Mouse (Mus musculus) ovary, adult 18-20 months (tissue): ENCODE data around the gene Hnrnpa3.
A peak's percentile ranks its signal among the peaks of the same experiment; 100 is the strongest.
"Not testable (repeated sequence)": the region's sequence is repeated elsewhere in the genome, so short reads cannot be mapped to it uniquely, and the experiment has no call there.

Experiments used
- DNase-seq: peaks from one replicate; pipeline ENCODE4 v3.0.0; 2022; ENCODE audit warnings: low spot score, mixed read lengths

Hnrnpa3 gene

GRCm38 (mm10) chr2:75658727-75659628 lies at the start of gene Hnrnpa3:
Gene Hnrnpa3, plus strand, starts transcription at chr2:75659261.
- peak; percentile 99 for DNase-seq

- no peak for DNase-seq
Observed at GRCm38 (mm10) chr2:75609971-75610370, 49.1 kb upstream of the Hnrnpa3 start.

- not testable (repeated sequence) for DNase-seq
Observed at GRCm38 (mm10) chr2:75610602-75611001, 48.5 kb upstream of the Hnrnpa3 start.

DNA sequence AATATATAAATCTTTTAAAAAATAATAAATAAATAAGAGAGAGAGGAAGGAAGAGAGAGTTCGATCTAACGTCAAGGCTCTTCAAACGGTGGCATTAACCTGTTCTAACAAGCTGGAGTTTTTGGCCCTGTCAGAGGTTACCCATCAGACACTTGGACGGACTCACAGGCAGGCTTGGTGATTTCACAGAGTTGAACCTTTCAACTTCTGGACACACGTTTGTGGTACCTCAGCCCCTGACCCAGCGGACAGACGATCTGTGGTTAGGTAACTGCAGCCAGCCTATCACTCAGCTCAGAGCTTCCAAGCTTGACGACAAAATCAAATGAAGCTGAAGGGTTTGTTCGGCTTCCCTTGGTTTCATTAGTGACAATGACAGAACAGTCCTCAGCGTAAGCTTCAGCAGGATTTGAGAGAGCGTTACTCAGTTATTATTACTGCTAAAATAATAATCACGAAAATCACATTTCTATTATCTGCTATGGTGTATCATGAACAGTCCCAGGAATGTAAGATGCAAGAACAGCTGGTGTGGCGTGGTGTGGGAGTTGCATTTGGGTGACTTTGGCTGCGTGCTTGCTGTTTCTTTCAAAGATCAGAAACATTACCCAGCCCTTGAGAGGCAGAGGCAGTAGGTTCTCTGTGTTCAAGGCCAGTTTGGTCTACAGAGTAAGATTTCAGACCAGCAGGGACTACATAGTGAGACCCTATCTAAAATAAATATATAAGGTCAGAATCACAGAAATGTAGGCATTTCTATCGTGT lies 47.8 kb upstream of the Hnrnpa3 start:
- DNase-seq = no peak

DNA sequence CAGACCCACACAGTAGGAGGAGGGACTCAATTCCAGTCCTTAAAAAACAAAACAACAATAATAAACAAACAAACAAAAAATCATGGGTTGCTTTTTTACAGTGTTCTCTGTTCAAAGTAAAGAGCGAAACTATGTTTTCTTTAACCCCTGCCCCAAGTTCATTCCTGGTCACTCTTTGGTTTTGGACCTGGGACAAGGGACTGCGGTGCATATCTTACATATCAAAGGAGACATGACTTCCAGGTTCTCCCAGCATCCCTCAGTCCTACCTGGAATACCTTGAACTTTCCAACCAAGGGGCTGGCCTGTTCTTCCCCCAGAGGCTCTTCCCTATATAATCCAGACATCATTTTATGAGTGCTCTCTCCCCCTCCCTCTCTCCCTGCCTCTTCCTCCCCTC lies 47.1 kb upstream of the Hnrnpa3 start:
- DNase-seq = no peak

- no peak for DNase-seq
Observed at GRCm38 (mm10) chr2:75612981-75613567, 46.0 kb upstream of the Hnrnpa3 start.

DNA sequence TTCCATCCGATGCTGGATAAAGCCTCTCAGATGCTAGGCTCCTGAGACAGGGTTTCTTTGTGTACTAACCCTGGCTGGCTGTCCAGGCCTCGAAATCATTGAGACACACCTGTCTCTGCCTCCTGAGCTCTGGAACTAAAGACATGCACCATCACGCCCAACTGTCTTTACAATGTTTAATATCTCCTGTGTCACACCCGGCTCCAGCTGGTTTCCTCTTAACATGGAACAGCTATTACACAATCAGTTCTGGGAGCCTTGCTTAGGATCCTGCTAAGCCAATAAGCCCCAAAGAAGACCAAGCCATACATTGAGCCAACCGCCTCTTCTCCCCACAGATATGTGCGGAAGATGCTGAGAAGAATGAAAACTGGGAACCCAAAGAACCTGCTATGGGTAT lies 44.5 kb upstream of the Hnrnpa3 start:
- no peak for DNase-seq

GRCm38 (mm10) chr2:75616911-75617310 lies 42.1 kb upstream of the Hnrnpa3 start:
- DNase-seq = no peak

DNA sequence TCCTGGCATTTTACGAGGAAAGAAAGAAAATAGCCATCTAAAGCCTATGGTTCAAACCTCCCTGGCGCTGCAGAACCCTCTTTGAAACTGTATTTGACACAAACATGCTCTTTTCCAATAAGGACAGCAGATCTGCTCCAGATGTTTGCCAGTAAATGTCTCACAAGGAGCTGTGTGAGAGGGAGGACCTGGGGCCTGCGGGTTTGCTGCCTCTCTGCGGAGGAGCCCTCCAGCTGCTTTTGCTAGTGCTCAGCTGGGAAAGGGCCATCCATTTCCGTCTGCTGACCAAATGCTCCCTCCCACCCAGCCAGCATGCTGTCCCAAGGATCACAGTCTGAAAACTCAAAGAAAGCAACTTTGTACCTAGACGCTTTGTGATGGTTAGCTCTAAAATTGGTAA lies 40.3 kb upstream of the Hnrnpa3 start:
- DNase-seq = no peak

DNA sequence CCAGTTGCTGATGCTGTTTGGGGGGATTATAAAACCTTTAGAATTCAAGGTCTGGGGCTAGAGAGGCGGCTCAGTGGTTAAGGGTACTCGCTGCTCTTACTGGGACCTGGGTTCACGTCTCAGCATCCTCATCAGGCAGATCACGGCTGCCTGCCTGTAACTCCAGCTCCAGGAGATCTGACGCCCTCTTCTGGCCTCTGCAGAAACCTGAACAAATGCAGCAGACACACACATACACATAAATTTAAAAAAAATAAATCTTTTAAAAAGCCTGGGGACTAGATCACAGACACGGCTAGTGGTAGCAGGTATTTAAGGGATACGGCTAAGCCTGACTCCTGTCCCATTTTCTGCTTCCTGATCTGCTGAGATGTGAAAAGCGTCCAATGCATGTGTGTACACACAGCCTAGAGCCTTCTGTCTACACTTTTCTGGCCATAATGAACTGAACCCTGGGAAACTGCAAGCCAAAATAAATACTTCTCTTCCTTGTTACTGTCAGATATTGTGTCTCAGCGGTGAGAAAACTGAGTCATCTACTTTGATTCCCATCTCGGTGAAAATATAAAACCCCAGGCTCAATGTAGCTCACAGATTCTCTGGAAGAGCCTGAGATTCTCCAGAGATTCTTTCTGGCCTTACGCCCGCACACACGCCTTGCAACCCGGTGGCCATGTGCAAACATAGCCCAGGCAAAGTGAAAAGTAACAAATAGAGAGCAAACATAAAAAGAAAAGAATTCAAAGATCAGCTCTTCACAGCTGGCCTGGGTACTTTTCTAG lies 37.0 kb upstream of the Hnrnpa3 start:
- DNase-seq = no peak

GRCm38 (mm10) chr2:75625086-75625485 lies 34.0 kb upstream of the Hnrnpa3 start:
- no peak for DNase-seq

DNA sequence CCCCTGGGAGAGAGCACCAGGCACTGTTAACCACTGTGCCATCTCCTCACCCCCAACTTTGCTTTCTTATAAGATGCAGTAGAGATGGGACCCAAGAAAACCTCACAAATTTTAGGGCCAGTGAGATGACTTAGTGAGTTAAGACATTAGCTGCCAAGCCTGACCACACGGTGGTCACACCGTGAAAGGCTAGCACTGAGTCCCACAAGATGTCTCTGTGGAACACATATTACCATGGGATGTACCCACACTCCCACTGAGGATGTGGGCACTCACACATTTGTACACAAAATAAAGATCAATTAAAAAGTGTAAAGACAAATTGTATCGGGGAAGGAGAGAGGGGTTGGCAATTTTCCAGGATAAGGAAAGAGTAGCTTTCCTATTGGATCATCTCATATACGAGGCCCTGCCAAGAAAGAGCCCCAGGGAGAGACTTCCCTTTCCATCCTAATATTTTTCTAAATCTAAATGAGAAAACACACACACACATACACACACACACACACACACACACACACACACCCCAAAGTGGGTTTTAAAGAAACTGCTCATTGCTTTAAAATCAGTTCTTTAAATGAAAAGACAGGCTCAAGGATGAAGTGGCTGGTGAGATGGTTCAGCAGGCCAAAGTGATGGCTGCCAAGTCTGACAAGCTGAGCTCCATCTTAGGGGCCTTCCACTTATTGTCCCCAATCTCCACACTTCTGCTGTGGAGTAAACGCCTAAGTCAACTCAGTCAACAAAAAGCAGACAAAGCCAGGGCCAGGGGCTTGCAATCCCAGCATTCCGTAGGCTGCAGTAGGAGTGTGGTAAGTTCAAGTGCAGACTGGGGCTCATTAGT lies 32.2 kb upstream of the Hnrnpa3 start:
- DNase-seq = no peak

GRCm38 (mm10) chr2:75628487-75628886 lies 30.6 kb upstream of the Hnrnpa3 start:
- no peak for DNase-seq

GRCm38 (mm10) chr2:75631421-75631820 lies 27.6 kb upstream of the Hnrnpa3 start:
- DNase-seq = no peak

DNA sequence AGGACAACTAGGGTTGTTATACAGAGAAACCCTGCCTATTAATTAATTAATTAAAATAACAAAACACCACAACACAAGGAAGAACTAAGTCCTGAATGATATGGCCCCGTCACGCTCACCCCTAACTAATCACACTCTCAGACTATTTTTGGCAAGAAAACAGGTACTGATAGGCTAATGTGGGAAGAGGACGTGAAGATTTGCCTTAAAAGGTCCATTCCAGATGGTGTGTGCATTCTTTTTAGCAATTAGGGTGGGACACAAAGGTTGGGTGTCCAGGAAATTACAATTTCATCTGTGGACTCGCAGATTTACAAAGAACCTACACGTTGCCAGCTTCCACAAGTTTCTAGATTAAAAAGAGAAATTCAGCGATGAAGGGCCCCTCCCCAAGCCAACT lies 27.0 kb upstream of the Hnrnpa3 start:
- DNase-seq = no peak

DNA sequence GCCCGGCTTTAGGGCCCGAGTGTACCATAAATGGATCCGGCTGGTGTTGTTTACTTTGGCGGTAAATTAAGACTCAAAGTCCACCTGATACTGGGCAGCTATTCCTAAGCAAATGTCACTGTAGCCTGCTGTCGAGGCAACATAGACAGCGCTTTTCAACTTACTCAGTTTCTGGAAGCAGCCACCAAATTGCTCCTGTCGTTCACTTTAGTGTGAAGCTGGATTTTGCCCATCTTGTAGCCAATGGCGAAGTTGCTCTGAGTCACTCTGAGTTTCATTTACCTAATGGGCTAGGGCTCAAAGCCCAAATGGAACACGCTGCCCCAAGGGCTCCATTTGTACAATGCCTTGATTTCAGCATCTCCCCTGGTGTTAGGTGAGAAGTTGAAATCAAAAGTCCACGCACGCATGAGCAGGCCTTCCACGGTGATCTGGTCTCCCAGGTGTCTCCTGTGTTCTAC lies 26.3 kb upstream of the Hnrnpa3 start:
- no peak for DNase-seq

DNA sequence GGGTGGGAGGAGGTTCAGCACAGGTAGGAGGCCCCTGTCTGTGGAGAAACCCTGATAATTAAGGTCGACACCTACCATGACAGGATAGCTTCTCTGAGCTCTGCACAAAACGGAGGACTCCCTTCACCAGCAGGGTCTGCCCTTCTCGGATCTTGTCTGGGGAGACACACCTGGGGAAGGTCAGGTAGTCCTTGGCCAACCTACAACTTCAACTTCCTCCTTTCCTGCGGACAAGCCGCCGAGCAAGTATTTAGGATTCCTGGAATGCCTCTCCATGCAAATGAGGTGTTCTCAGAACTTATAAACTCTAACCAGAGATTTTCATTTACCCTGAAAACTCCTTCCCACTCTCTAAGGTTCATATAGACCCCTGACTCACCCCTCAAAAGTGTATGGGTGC lies 25.7 kb upstream of the Hnrnpa3 start:
- DNase-seq = no peak

- no peak for DNase-seq
Observed at GRCm38 (mm10) chr2:75633784-75634183, 25.3 kb upstream of the Hnrnpa3 start.

GRCm38 (mm10) chr2:75634431-75634830 lies 24.6 kb upstream of the Hnrnpa3 start:
- DNase-seq = not testable (repeated sequence)

DNA sequence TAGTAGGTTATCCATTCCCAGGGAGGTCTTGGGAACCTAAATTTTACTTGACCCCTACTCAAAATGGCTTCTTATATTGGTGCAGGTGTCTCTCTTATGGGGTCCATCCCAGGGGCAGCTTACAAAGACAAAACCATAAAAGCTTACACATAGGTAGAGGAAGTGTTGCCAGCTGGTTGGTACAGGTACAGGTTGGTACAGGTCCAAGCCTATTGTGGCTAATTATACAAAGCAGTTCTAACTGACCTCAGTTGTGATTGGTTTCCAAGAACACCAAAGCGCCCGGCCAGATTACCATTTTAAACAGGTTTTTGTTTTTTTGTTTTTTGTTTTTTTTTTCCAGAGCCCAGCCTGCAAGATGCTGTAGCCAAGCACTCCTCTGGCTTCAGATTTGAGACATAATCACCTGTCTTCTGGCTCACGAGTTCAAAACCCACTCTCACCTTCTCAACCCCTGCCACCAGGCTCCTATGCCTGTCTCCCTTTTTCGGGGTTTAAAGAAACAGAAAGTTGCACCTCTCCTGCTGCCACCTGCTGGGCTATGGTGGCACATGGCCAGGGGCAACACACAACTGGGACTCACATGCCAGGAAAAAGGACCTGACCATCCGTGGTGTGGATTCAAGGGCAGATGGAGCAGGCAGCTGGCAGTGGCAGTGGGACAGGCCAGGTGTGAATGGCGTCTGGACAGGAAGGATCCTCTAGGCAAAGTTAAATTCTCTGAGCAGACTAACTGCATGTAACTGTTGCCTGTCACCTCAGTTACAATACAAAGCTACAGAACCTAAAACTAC lies 22.6 kb upstream of the Hnrnpa3 start:
- no peak for DNase-seq
